Mouse (Mus musculus): Measurements from ENCODE around the gene Ulk4. TPM values are rescaled to one million over a fixed set of nuclear protein-coding genes. Genes with fewer than 3 reads are reported as not detected.

Ulk4 gene
- polyA plus RNA-seq, 1 experiment from 2014 or later, result 166 TPM

DNA sequence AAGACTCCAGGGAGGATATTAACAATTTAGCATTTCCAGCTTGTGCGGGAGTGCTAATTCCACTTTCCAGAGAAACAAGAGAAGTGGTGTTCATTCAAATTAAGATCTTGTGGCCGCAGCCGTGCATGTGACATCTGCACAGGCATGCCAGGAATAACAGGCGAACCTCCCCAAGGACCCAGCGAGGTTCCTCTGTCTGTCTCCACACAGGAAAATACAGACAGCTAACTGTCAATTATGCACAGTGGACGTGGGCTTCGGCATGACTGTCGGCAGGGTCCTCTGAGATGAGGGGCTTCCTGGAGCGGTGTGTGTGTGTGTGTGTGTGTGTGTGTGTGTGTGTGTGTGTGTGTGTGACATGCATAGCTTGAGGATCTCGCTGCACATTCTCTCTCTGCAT, 284.0 kb downstream of the Ulk4 start:
- 82% methylated on average over 10 of the region's 10 CpGs for WGBS

GRCm38 (mm10) chr9:120991801-120992200, 285.2 kb downstream of the Ulk4 start:
- Histone ChIP-seq H3K4me1 (ENCODE audit: control insufficient read depth, insufficient read depth, low read length) (peaks cover 36% of the 10 kb centered on the region), H3K36me3 (ENCODE audit: control insufficient read depth, insufficient read depth, low read length) (no peaks in the 10 kb centered on the region), H3K9ac (ENCODE audit: low read depth, low read length) (no peak overlapping the region), H3K27me3 (ENCODE audit: control insufficient read depth, insufficient read depth, low read length) (no peaks in the 10 kb centered on the region), H3K9me3 (ENCODE audit: control insufficient read depth, low read length) (no peaks in the 10 kb centered on the region), H3K4me3 (ENCODE audit: low read length) (no peak overlapping the region), H3K4me2 (replicated peaks; ENCODE audit: low read depth, low read length) (no peak overlapping the region), H3K27ac (ENCODE audit: low read depth, low read length) (no peak overlapping the region)
- ATAC-seq (ENCODE audit: low FRiP score, low TSS enrichment), result no peak
- WGBS, result 73% methylated on average over 2 of the region's 2 CpGs

More for the DNA sequence above, 284.0 kb downstream of the Ulk4 start:
- no peak for ATAC-seq (ENCODE audit: low FRiP score, low TSS enrichment)
- Histone ChIP-seq H3K36me3 (ENCODE audit: control insufficient read depth, insufficient read depth, low read length) (no peaks in the 10 kb centered on the region), H3K4me3 (ENCODE audit: low read length) (no peak overlapping the region), H3K4me2 (replicated peaks; ENCODE audit: low read depth, low read length) (no peak overlapping the region), H3K9ac (ENCODE audit: low read depth, low read length) (no peak overlapping the region), H3K27ac (ENCODE audit: low read depth, low read length) (no peak overlapping the region), H3K4me1 (ENCODE audit: control insufficient read depth, insufficient read depth, low read length) (peaks cover 32% of the 10 kb centered on the region), H3K9me3 (ENCODE audit: control insufficient read depth, low read length) (no peaks in the 10 kb centered on the region), H3K27me3 (ENCODE audit: control insufficient read depth, insufficient read depth, low read length) (no peaks in the 10 kb centered on the region)

- Histone ChIP-seq H3K36me3 (ENCODE audit: control insufficient read depth, insufficient read depth, low read length) (no peaks in the 10 kb centered on the region), H3K4me2 (replicated peaks; ENCODE audit: low read depth, low read length) (no peak overlapping the region), H3K27ac (ENCODE audit: low read depth, low read length) (no peak overlapping the region), H3K9me3 (ENCODE audit: control insufficient read depth, low read length) (no peaks in the 10 kb centered on the region), H3K27me3 (ENCODE audit: control insufficient read depth, insufficient read depth, low read length) (no peaks in the 10 kb centered on the region), H3K4me1 (ENCODE audit: control insufficient read depth, insufficient read depth, low read length) (peaks cover 34% of the 10 kb centered on the region), H3K9ac (ENCODE audit: low read depth, low read length) (no peak overlapping the region), H3K4me3 (ENCODE audit: low read length) (no peak overlapping the region)
- ATAC-seq (ENCODE audit: low FRiP score, low TSS enrichment), result peak; percentile 58; the same call in 1 of the 2 replicates
- WGBS, result 60% methylated on average over 15 of the region's 15 CpGs
These were observed 286.9 kb downstream of the Ulk4 start for GRCm38 (mm10) chr9:120989806-120990700.

GRCm38 (mm10) chr9:120988088-120988487, 288.9 kb downstream of the Ulk4 start:
- H3K27me3 ChIP-seq (ENCODE audit: control insufficient read depth, insufficient read depth, low read length), result no peaks in the 10 kb centered on the region
- no peak overlapping the region for H3K27ac ChIP-seq (ENCODE audit: low read depth, low read length)
- no peaks in the 10 kb centered on the region for H3K9me3 ChIP-seq (ENCODE audit: control insufficient read depth, low read length)
- H3K9ac ChIP-seq (ENCODE audit: low read depth, low read length), result 0 out of 2 replicates have a peak overlapping the region, but pooled peaks have one; percentile 7
- H3K4me1 ChIP-seq (ENCODE audit: control insufficient read depth, insufficient read depth, low read length), result peaks cover 25% of the 10 kb centered on the region
- no peaks in the 10 kb centered on the region for H3K36me3 ChIP-seq (ENCODE audit: control insufficient read depth, insufficient read depth, low read length)
- no peak overlapping the region for H3K4me2 ChIP-seq (replicated peaks; ENCODE audit: low read depth, low read length)
- H3K4me3 ChIP-seq (ENCODE audit: low read length), result no peak overlapping the region
- peak; percentile 48; the same call in 1 of the 2 replicates for ATAC-seq (ENCODE audit: low FRiP score, low TSS enrichment)
- WGBS, result 24% methylated on average over 9 of the region's 9 CpGs

DNA sequence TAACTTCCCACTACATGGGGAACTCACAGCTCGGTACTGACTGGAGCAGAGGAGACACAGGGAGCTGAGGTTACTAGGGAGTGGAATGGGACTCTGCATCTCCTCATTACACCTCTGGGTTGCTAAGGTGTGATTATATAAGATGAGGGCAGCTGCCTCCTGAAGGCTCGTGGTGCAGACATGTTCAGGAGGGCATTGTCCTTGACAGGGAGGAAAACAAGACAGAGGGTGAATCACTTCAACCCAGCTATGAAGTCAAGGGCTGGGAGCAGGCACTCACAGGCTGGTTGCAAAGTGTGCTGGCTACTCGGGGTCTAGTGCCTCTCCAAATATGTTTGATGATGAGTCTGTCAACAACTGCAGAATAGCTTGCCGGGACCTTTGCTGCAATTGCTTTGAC, 290.0 kb downstream of the Ulk4 start:
- Histone ChIP-seq H3K4me2 (replicated peaks; ENCODE audit: low read depth, low read length) (no peak overlapping the region), H3K4me3 (ENCODE audit: low read length) (no peak overlapping the region), H3K27me3 (ENCODE audit: control insufficient read depth, insufficient read depth, low read length) (no peaks in the 10 kb centered on the region), H3K27ac (ENCODE audit: low read depth, low read length) (no peak overlapping the region), H3K4me1 (ENCODE audit: control insufficient read depth, insufficient read depth, low read length) (peaks cover 25% of the 10 kb centered on the region), H3K9me3 (ENCODE audit: control insufficient read depth, low read length) (no peaks in the 10 kb centered on the region), H3K9ac (ENCODE audit: low read depth, low read length) (no peak overlapping the region), H3K36me3 (ENCODE audit: control insufficient read depth, insufficient read depth, low read length) (no peaks in the 10 kb centered on the region)
- no peak for ATAC-seq (ENCODE audit: low FRiP score, low TSS enrichment)
- WGBS, result 75% methylated on average over 4 of the region's 4 CpGs

- 93% methylated on average over 3 of the region's 3 CpGs for WGBS
- H3K4me2 ChIP-seq (replicated peaks; ENCODE audit: low read depth, low read length), result no peak overlapping the region
These were observed 290.7 kb downstream of the Ulk4 start for GRCm38 (mm10) chr9:120986255-120986654.

GRCm38 (mm10) chr9:120985524-120985923, 291.5 kb downstream of the Ulk4 start:
- H3K9ac ChIP-seq (ENCODE audit: low read depth, low read length), result no peak overlapping the region
- H3K27ac ChIP-seq (ENCODE audit: low read depth, low read length), result no peak overlapping the region
- ATAC-seq (ENCODE audit: low FRiP score, low TSS enrichment), result no peak
- H3K4me1 ChIP-seq (ENCODE audit: control insufficient read depth, insufficient read depth, low read length), result peaks cover 24% of the 10 kb centered on the region
- H3K4me3 ChIP-seq (ENCODE audit: low read length), result no peak overlapping the region
- 94% methylated on average over 5 of the region's 5 CpGs for WGBS
- no peak overlapping the region for H3K4me2 ChIP-seq (replicated peaks; ENCODE audit: low read depth, low read length)
- no peaks in the 10 kb centered on the region for H3K9me3 ChIP-seq (ENCODE audit: control insufficient read depth, low read length)
- no peaks in the 10 kb centered on the region for H3K27me3 ChIP-seq (ENCODE audit: control insufficient read depth, insufficient read depth, low read length)
- no peaks in the 10 kb centered on the region for H3K36me3 ChIP-seq (ENCODE audit: control insufficient read depth, insufficient read depth, low read length)

More at GRCm38 (mm10) chr9:120986255-120986654, 290.7 kb downstream of the Ulk4 start:
- ATAC-seq (ENCODE audit: low FRiP score, low TSS enrichment), result no peak
- H3K4me1 ChIP-seq (ENCODE audit: control insufficient read depth, insufficient read depth, low read length), result peaks cover 25% of the 10 kb centered on the region
- H3K9me3 ChIP-seq (ENCODE audit: control insufficient read depth, low read length), result no peaks in the 10 kb centered on the region
- no peaks in the 10 kb centered on the region for H3K27me3 ChIP-seq (ENCODE audit: control insufficient read depth, insufficient read depth, low read length)
- no peaks in the 10 kb centered on the region for H3K36me3 ChIP-seq (ENCODE audit: control insufficient read depth, insufficient read depth, low read length)
- H3K9ac ChIP-seq (ENCODE audit: low read depth, low read length), result no peak overlapping the region
- H3K4me3 ChIP-seq (ENCODE audit: low read length), result no peak overlapping the region
- H3K27ac ChIP-seq (ENCODE audit: low read depth, low read length), result no peak overlapping the region

DNA sequence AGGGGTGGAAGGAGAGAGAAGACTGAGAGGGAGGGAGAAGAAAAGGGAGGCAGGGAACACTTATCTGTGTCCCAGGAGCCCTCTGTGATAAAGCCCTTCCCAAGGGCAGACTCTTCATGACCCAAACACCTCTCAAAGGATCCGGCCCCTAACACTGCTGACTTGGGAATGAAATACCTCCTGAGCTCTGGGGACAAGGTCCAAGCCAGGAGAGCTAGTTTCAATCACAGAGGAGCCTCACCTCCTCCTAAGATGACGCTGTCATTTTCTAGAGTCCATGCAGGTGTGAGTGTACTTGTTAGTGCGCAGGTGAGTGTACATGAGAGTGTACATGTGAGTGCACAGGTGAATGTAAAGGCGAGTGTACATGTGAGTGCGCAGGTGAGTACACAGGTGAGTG, 292.0 kb downstream of the Ulk4 start:
- Histone ChIP-seq H3K9me3 (ENCODE audit: control insufficient read depth, low read length) (no peaks in the 10 kb centered on the region), H3K4me1 (ENCODE audit: control insufficient read depth, insufficient read depth, low read length) (peaks cover 19% of the 10 kb centered on the region), H3K36me3 (ENCODE audit: control insufficient read depth, insufficient read depth, low read length) (no peaks in the 10 kb centered on the region), H3K27ac (ENCODE audit: low read depth, low read length) (no peak overlapping the region), H3K4me3 (ENCODE audit: low read length) (no peak overlapping the region), H3K4me2 (replicated peaks; ENCODE audit: low read depth, low read length) (no peak overlapping the region), H3K9ac (ENCODE audit: low read depth, low read length) (no peak overlapping the region), H3K27me3 (ENCODE audit: control insufficient read depth, insufficient read depth, low read length) (no peaks in the 10 kb centered on the region)
- 91% methylated on average over 5 of the region's 5 CpGs for WGBS
- no peak for ATAC-seq (ENCODE audit: low FRiP score, low TSS enrichment)

DNA sequence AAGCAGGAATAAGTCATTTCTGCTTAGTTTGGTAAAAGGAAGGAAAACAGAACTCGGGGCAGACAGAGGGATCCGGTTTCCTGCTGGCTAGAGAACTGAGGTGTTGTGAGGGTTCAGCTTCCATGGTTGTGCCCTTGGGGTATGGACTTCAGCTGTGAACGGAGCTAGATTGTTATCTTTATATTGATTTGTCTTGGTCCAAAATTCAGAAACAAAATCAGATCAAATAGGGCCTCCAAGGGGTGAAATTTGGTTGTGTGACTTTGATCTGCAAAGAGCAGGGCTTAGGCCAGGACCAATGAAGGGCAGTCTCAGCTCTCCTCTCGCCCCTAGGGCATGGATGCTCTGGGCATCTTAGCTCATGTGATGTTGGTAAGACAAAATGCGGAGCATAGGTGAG, 292.5 kb downstream of the Ulk4 start:
- H3K9me3 ChIP-seq (ENCODE audit: control insufficient read depth, low read length), result no peaks in the 10 kb centered on the region
- H3K9ac ChIP-seq (ENCODE audit: low read depth, low read length), result no peak overlapping the region
- WGBS, result 45% methylated on average over 5 of the region's 5 CpGs
- H3K4me1 ChIP-seq (ENCODE audit: control insufficient read depth, insufficient read depth, low read length), result peaks cover 15% of the 10 kb centered on the region
- H3K36me3 ChIP-seq (ENCODE audit: control insufficient read depth, insufficient read depth, low read length), result no peaks in the 10 kb centered on the region
- H3K27me3 ChIP-seq (ENCODE audit: control insufficient read depth, insufficient read depth, low read length), result no peaks in the 10 kb centered on the region
- H3K4me2 ChIP-seq (replicated peaks; ENCODE audit: low read depth, low read length), result no peak overlapping the region
- no peak overlapping the region for H3K27ac ChIP-seq (ENCODE audit: low read depth, low read length)
- no peak for ATAC-seq (ENCODE audit: low FRiP score, low TSS enrichment)
- no peak overlapping the region for H3K4me3 ChIP-seq (ENCODE audit: low read length)
